Mouse (Mus musculus): ENCODE results near the gene Ola1.

DNA sequence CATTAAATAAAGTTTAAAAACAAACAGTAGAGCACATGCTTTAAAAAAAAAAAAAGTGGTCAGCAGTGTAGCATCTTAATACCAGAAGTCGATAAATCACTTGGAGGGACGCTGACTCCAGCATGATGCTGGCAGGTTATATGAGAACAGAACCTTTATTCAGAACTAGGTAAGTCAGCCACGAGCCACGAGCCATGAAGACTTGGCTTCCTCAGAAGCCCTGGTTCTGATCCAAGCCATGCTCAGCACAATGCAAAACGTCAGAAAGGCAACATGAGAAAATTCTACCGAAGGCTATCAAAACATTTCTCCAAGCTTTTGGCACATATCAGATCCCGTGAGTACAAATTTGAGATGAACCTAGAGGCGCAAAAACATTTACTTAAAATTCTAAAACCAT lies 127.4 kb downstream of the Ola1 start:
- TF ChIP-seq CTCF (IDR thresholded peaks at IDR 0.05; ENCODE audit: extremely low read depth, insufficient read depth, low read length): no peak
- TF ChIP-seq POLR2A (IDR thresholded peaks at IDR 0.05; ENCODE audit: extremely low read depth, insufficient read depth, low read length): no peak
